Mouse (Mus musculus) myocyte (in vitro differentiated cells): ENCODE results near the gene Atn1. TPM values are rescaled to one million over a fixed set of nuclear protein-coding genes. Genes with fewer than 3 reads are reported as not detected.

Experiments
- H3K27me3 ChIP-seq: one replicate; pipeline ENCODE4 v1.6.1; 2011; ENCODE audit not compliant: control insufficient read depth, insufficient read depth, insufficient read length
- H3K36me3 ChIP-seq: one replicate; pipeline ENCODE4 v1.6.1; 2011; ENCODE audit not compliant: control insufficient read depth, insufficient read depth
- H3K4me2 ChIP-seq: one replicate; pipeline ENCODE4 v1.6.1; 2011; ENCODE audit warnings: low read depth, control low read depth
- H3K4me3 ChIP-seq: one replicate; pipeline ENCODE4 v1.5.1; 2011; ENCODE audit warnings: mild to moderate bottlenecking, control low read depth, moderate library complexity
- H3K79me2 ChIP-seq: one replicate; pipeline ENCODE4 v1.6.1; 2011; ENCODE audit not compliant: control insufficient read depth, insufficient read depth
- H3ac ChIP-seq: one replicate; pipeline ENCODE4 v1.6.1; 2011; ENCODE audit not compliant: control insufficient read depth, insufficient read length
- CEBPB ChIP-seq: IDR thresholded peaks from 2 replicates; pipeline ENCODE4 v1.6.1; 2011; ENCODE audit warnings: mild to moderate bottlenecking, moderate library complexity; ENCODE audit not compliant: poor library complexity, insufficient read depth, severe bottlenecking
- E2F4 ChIP-seq: IDR thresholded peaks from one replicate; pipeline ENCODE4 v1.6.1; 2011; ENCODE audit warnings: mild to moderate bottlenecking, control low read depth, moderate library complexity; ENCODE audit not compliant: insufficient read depth
- MAX ChIP-seq: IDR thresholded peaks from one replicate; pipeline ENCODE4 v1.6.1; 2011; ENCODE audit warnings: low read depth, mild to moderate bottlenecking, control low read depth
- MYOD1 ChIP-seq, 3 experiments: IDR thresholded peaks; one replicate each; pipeline ENCODE4 v1.6.1; 2011; ENCODE audit warnings: control low read depth in 2 of 3, low read depth in 2 of 3, mild to moderate bottlenecking in 2 of 3, moderate library complexity in 1 of 3; ENCODE audit not compliant: insufficient read length in 2 of 3, control insufficient read depth in 1 of 3
- MYOG ChIP-seq, 3 experiments: IDR thresholded peaks; one replicate each; pipeline ENCODE4 v1.6.1; 2011; ENCODE audit warnings: control low read depth in 2 of 3, low read depth in 2 of 3, mild to moderate bottlenecking in 2 of 3; ENCODE audit not compliant: insufficient read length in 2 of 3, control insufficient read depth in 1 of 3, insufficient read depth in 1 of 3
- POLR2A ChIP-seq: IDR thresholded peaks from one replicate; pipeline ENCODE4 v1.6.1; 2011; ENCODE audit warnings: low read depth, mild to moderate bottlenecking, control low read depth, moderate library complexity; ENCODE audit not compliant: insufficient read length
- POLR2AphosphoS2 ChIP-seq: IDR thresholded peaks from one replicate; pipeline ENCODE4 v1.6.1; 2011; ENCODE audit warnings: low read depth, control low read depth; ENCODE audit not compliant: insufficient read length
- REST ChIP-seq: IDR thresholded peaks from one replicate; pipeline ENCODE4 v1.6.1; 2011; ENCODE audit warnings: mild to moderate bottlenecking, control low read depth, moderate library complexity; ENCODE audit not compliant: insufficient read depth, insufficient read length
- SRF ChIP-seq: IDR thresholded peaks from one replicate; pipeline ENCODE4 v1.6.1; 2011; ENCODE audit warnings: low read depth; ENCODE audit not compliant: control insufficient read depth, insufficient read length
- TCF12 ChIP-seq: IDR thresholded peaks from one replicate; pipeline ENCODE4 v1.6.1; 2011; ENCODE audit warnings: mild to moderate bottlenecking, control low read depth; ENCODE audit not compliant: poor library complexity, insufficient read depth, severe bottlenecking
- TCF3 ChIP-seq: IDR thresholded peaks from one replicate; pipeline ENCODE4 v1.6.1; 2011; ENCODE audit warnings: low read depth, control low read depth; ENCODE audit not compliant: insufficient read length
- USF1 ChIP-seq: IDR thresholded peaks from one replicate; pipeline ENCODE4 v1.6.1; 2011; ENCODE audit warnings: low read depth, mild to moderate bottlenecking, control low read depth, moderate library complexity
- polyA plus RNA-seq: library from polyadenylated mRNA; unstranded; fragments of >200 nt; fragmentation: generic; extraction: Trizol; gene quantifications from one replicate; pipeline ENCODE4 v1.2.1, GENCODE M21; 2012; ENCODE audit warnings: missing spikeins

Gene Atn1
- polyA plus RNA-seq, 1 experiment = 39.4 TPM

DNA sequence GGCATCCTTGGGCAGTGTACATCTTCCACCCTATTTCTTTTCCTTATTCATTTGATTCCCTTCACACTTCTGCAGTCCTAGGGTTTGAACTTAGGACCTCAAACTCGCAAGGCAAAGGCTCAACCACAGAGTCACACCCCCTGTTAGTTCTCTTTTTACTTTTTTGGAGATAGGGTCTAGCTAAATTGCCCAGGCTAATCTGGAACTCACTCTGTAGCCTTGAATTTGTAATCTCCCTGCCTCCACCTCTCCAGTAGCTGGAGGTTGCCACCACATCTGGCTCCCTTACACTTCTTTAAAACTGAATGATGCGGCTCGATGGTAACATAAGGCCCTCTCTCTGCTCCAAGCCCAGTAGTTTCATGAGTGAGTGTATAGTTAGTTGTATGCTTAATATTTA, 21.9 kb downstream of the Atn1 start:
- Histone ChIP-seq H3K4me3 (no peak overlapping the region), H3ac (no peak overlapping the region), H3K4me2 (no peak overlapping the region), H3K79me2 (no peaks in the 10 kb centered on the region), H3K36me3 (no peaks in the 10 kb centered on the region), H3K27me3 (no peaks in the 10 kb centered on the region)
- TF ChIP-seq TCF3 (no peak), REST (no peak), POLR2A (no peak), TCF12 (no peak), MYOG (IDR thresholded peaks at IDR 0.05; ENCODE audit: control insufficient read depth in 1 of 3, insufficient read depth in 1 of 3, insufficient read length in 2 of 3, low read depth in 2 of 3) (no peak), POLR2AphosphoS2 (no peak), E2F4 (no peak)

GRCm38 (mm10) chr6:124732476-124733370, 23.6 kb downstream of the Atn1 start:
- no peak overlapping the region for H3K4me2 ChIP-seq
- H3K79me2 ChIP-seq = no peaks in the 10 kb centered on the region
- H3K27me3 ChIP-seq = no peaks in the 10 kb centered on the region
- H3K4me3 ChIP-seq = no peak overlapping the region
- no peak overlapping the region for H3ac ChIP-seq
- TF ChIP-seq POLR2AphosphoS2 (no peak), TCF3 (no peak)
- no peaks in the 10 kb centered on the region for H3K36me3 ChIP-seq

DNA sequence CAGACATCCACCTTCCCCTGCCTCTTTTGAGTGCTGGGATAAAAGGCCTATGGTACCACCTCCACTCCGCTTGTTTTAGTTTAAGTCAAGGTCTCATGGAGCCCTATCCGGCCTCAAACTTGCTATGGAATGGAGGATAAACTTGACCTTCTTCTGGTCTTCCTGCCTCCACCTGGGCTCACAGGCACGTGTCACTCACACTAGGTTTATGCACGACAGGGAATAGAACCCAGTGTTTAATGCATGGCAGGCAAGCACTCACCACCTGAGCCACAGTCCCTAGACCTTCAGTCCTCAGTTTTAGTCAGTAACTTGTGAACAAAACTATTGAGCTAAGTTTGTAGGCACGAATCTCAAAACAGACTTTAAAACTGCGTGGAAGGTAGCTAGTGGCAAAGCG, 25.3 kb downstream of the Atn1 start:
- no peaks in the 10 kb centered on the region for H3K27me3 ChIP-seq
- H3K79me2 ChIP-seq = no peaks in the 10 kb centered on the region
- TF ChIP-seq REST (no peak), CEBPB (no peak), POLR2A (no peak), TCF3 (no peak), POLR2AphosphoS2 (no peak), MYOG (IDR thresholded peaks at IDR 0.05; ENCODE audit: control insufficient read depth in 1 of 3, insufficient read depth in 1 of 3, insufficient read length in 2 of 3, low read depth in 2 of 3) (no peak), MYOD1 (IDR thresholded peaks at IDR 0.05; ENCODE audit: control insufficient read depth in 1 of 3, insufficient read length in 2 of 3, low read depth in 2 of 3) (no peak), TCF12 (no peak), USF1 (no peak), SRF (no peak), MAX (no peak)
- no peak overlapping the region for H3K4me3 ChIP-seq
- H3K4me2 ChIP-seq = no peak overlapping the region
- no peaks in the 10 kb centered on the region for H3K36me3 ChIP-seq
- no peak overlapping the region for H3ac ChIP-seq

DNA sequence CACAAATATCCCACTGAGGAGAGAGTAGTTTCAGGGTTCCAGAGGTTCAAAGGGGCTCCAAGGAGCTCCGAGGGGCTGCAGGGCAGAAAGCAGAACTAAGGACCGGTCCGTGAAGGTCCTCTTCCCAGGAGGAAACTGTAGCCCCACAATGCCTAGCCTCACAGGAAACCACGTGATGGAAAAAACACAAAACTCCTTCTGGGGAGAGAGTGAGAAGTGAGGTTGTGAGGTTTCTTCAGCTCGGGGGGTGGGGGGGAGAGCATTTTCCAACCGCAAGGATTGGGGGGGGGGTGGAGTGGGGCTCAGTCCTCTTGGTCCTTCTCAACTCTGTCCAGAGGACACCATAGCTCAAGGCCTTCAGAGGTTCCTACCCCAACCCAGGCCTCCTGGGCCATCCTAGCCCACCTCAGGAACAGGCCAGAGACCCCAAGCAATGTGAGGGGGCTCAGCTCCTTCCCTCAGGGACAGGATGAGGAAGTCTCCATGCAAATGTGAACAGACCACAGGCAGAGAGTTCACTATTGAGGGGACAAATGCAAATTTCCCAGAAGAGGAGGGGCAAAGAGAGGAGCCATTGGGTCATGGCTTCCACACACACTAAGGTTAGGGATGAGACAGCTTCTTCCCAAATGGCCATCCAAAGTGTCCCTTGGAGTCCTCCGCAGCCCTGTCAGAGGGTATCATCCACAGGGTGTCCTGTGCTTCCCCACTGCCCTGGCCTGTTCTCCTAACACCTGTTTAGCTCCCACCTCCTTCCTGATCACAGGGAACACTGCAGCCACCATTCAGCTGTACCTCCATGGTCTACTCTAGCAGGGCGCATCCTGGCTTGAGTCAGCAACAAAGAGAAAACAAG, 26.2 kb downstream of the Atn1 start:
- no peak overlapping the region for H3K4me2 ChIP-seq
- TF ChIP-seq E2F4 = no peak
- no peak for TF ChIP-seq POLR2A
- no peak for TF ChIP-seq MAX
- TF ChIP-seq REST = no peak
- no peak for TF ChIP-seq USF1
- no peak for TF ChIP-seq TCF12
- TF ChIP-seq MYOD1 (IDR thresholded peaks at IDR 0.05; ENCODE audit: control insufficient read depth in 1 of 3, insufficient read length in 2 of 3, low read depth in 2 of 3) = no peak
- TF ChIP-seq CEBPB = no peak
- no peak for TF ChIP-seq MYOG (IDR thresholded peaks at IDR 0.05; ENCODE audit: control insufficient read depth in 1 of 3, insufficient read depth in 1 of 3, insufficient read length in 2 of 3, low read depth in 2 of 3)
- TF ChIP-seq SRF = no peak
- no peak for TF ChIP-seq POLR2AphosphoS2
- TF ChIP-seq TCF3 = no peak
- no peak overlapping the region for H3K4me3 ChIP-seq
- no peak overlapping the region for H3ac ChIP-seq
- H3K79me2 ChIP-seq = no peaks in the 10 kb centered on the region
- no peaks in the 10 kb centered on the region for H3K27me3 ChIP-seq
- H3K36me3 ChIP-seq = no peaks in the 10 kb centered on the region

GRCm38 (mm10) chr6:124728621-124729020, 27.7 kb downstream of the Atn1 start:
- no peak overlapping the region for H3K4me3 ChIP-seq
- H3K27me3 ChIP-seq = no peaks in the 10 kb centered on the region
- H3K36me3 ChIP-seq = no peaks in the 10 kb centered on the region
- H3K4me2 ChIP-seq = no peak overlapping the region
- no peak for TF ChIP-seq MYOG (IDR thresholded peaks at IDR 0.05; ENCODE audit: control insufficient read depth in 1 of 3, insufficient read depth in 1 of 3, insufficient read length in 2 of 3, low read depth in 2 of 3)
- no peak overlapping the region for H3ac ChIP-seq
- H3K79me2 ChIP-seq = no peaks in the 10 kb centered on the region
